Mouse (Mus musculus) monocyte, adult 5-6 weeks (primary cell): ENCODE measurements around the gene Il17rd. TPM values are rescaled to one million over a fixed set of nuclear protein-coding genes. Genes with fewer than 3 reads are reported as not detected.

ENCODE experiments used
- ATAC-seq: fragments of 153-309, 156-312 bp; replicated peaks from 2 replicates; pipeline ENCODE4 v1.8.0; 2017; ENCODE audit warnings: mild to moderate bottlenecking; ENCODE audit not compliant: low TSS enrichment, insufficient number of reproducible peaks, severe bottlenecking, poor library complexity, low FRiP score
- total RNA-seq: library from RNA; stranded (forward); fragments of 200-1000, 200-491, 200-594 nt; gene quantifications from 3 replicates; pipeline ENCODE4 v1.2.3, GENCODE M21; 2017

The Il17rd gene
- 0.29 to 1.1 TPM (median 0.49 TPM) in 3 replicates for total RNA-seq

DNA sequence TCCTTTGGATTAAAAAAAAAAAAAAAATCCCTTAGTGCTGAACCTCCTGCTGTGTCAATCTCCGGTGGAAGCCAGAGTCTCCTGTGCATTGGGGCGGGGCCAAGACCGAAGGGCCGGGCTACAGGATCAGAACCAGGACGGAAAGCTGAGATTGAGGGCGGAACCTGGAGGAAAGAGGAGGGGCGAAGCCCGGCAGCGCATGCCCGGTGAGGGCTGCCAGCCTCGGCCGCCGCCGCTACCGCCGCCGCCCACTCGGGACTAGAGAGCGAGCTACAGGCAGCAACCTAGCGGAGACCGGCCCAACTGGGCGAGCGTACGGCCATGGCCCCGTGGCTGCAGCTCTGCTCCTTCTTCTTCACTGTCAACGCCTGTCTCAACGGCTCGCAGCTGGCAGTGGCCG lies at the start of gene Il17rd:
Il17rd (plus strand) TSS at position 159 of the 400 bp plus-strand sequence.
- peak; percentile 82 for ATAC-seq

DNA sequence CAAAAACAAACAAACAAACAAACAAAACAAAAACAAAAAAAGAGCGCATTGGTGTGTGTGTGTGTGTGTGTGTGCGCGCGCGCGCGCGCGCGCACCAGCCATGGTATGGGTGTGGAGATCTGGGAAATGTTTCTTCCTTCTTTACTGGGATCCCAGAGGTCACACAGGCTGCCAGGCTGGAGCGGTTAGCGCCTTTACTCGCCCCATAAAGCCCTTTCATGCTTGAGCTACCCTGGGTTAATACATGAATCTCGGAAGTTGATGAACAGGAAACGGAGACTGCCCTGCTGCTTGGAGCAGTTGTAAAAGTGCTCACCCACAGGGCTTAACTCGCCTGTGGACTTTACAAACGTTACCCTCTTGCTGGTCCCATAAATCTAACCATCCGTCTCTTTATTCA lies 47.1 kb upstream of the Il17rd start:
- ATAC-seq: no peak

DNA sequence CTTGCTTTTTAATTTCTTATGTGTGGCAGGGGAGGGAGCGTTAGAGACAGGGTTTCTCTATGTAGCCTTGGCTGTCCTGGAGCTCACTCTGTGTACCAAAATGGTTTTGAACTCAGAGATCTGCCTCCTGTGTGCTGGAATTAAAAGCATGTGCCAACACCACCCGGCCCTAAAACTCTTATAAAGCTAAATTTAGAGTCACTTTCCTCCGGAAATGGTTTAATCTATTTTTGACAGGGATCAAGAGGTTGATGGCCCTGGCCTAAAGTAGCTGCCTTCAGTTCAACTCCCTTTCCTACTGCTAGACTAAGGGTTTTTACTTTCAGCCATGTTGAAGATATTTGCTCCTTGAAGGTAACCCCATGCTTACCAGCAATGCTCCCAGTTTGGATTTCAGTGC lies 45.3 kb upstream of the Il17rd start:
- ATAC-seq: no peak

DNA sequence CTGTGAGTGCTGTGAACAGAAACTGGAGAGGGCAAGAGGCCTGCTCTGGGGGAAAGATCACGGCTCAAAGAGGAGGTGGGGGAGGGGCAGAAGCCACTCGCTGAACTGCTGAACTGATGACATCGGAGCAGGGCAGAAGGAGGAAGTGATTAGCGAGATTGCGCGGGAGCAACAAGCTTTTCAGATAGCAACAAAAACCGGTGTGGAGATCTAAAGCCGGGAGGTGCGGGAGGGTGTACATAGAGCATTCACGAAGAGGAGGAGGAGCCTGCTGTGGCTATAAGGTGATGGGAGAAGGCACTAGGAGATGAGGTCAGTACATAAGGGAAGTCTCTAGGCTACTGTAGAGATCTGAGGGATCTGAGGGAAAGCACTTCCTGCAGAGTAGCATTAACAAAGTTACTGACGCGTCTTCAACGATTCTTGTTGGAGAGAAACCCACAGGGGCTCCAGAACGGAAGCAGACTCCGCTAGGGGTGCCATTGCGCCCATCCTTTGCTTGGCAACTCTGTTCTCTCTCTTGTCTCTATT lies 44.5 kb upstream of the Il17rd start, which contains the start of gene Hesx1:
Hesx1 (plus strand) TSS at position 206 of the 531 bp plus-strand sequence.
- peak; percentile 79 for ATAC-seq

DNA sequence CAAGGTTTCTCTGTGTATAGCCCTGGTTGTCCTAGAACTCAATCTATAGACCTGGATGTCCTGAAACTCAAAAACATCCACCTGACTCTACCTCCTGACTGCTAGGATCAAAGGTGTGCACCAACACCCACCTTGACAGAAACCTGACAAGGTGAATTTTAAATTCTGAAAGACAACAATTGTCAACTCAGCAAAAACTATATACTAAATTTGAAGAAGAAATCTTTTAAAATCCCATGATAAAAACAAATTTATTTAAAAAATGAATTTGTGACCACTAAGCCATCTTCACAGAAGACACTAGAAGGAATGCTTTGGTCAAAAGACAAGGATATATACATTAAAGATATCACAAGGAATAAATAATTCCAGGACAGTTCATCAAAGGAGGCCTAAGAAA lies 42.5 kb upstream of the Il17rd start:
- no peak for ATAC-seq

DNA sequence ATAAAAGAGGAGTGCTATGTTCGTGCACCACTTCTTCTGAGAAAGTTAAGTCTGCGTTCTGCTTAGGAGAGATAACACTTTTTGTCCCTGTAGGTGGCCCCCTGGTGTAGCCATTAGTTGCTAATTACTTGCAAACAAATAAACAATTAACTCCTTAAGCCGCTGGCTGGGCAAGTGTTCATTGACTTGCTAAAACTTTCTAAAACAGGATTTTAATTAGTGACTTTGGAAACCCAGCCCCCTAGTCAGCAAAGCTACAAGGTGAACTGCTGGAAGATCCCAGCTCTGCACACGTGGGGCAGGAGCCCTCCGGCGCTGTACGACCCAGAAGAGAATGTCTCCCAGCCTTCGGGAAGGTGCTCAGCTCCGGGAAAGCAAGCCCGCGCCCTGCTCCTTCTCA lies 38.4 kb upstream of the Il17rd start:
- ATAC-seq: no peak

DNA sequence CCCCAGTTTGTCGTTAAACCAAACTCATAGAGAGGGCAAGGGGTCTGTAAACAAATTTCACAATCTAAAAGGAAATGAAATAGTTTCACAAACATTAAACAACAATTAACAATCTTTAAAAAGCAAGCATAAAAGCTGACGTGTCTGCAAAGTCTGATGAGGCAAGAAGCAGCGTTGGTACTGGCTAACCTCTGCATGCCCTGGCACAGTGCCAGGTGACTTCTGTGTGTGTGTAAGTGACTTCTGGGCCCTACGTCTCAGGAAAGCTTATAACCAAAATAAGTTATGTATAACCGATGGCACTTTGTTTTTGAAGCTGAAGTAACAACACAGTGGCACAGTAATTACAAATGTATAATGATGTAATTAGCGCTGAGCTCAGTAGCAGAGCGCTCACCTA lies 33.8 kb upstream of the Il17rd start:
- no peak for ATAC-seq

DNA sequence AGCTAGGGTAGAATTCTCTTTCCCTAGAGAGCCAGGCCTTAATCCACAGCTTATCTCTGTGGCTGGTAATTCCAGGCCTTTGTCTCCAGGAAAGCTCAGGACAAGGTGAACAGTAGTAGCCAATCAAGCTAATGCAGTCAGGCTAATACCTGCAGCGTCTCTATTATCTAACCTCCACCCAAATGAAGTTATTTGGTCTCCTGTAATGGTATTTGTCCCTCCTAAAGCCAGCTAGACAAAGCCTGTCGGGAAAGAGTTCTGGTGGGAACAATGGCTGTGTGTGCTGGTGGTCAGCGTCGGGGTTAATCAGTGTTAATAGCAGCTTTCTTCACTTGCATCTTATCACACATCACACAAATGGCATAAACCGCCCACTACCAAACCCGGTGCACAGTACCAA lies 32.8 kb upstream of the Il17rd start:
- ATAC-seq: no peak

DNA sequence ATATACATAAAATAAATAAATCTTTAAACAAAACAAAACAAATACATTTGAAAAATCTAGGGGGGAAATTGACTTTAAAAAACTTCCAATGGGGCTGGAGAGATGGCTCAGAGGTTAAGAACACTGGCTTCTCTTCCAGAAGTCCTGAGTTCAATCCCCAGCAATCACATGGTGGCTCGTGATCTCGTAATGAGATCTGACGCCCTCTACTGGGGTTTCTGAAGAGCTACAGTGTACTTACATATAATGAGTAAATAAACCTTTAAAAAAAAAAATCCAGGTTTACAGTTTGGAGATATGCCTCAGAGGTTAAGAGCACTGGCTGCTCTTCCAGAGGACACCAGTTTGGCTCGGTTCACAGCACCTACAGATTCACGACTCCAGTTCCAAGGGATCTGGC lies 27.2 kb upstream of the Il17rd start:
- no peak for ATAC-seq

DNA sequence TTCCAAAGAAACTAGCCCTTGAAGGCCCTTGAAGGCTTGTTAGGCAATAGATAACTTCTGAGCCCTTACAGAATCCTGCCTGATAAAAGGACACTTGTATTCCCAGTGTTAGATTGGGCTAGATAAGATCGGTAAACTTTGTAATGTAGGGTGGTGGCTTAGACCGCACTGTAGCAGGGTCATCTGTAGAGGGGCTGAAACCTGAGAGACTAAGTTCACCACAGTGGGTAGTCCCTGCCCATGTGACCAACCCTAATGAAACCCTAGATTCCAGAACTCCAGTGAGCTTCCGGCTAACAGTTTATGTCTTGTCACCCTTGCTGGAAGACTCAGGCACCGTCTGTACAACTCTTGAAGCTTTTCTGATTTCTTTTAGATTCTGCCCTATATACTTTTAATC lies 25.1 kb upstream of the Il17rd start:
- no peak for ATAC-seq

DNA sequence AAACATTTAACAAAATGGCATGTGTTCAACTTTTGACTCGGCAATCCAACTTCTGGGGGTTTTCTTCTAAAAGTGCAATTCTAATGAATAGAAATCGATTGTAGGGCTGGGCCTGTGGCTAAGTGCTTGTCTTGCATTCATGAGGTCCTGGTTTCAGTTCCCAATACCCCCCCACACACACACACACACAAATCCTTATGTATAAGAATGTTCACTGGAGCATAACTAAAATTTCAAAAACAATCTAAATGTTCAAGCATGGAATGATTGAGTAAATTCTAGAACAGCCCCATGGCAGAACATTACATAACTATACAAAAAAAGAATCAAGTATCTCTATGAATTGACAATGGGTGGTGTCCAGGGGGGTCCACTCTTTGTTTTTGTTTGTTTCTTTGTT lies 20.8 kb upstream of the Il17rd start:
- ATAC-seq: no peak

DNA sequence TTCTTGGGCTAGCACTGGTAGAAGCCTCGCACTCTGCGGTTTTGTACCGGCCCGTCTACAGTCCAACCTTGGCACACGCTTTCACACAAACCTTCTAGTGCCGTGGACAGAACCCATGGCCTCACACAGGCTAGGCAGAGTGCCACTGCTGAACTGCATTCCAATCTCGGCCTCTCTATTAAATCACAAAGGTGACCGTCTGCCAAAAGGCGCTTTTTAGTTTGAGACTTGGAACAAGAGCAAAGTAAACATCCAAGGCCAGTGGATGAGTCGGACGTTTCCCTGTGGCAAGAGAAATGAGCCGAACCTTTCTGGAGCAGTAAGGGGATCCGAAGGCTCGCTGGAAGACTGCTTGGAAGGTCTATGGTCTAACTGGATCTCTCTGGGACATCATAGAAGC lies 18.9 kb upstream of the Il17rd start:
- no peak for ATAC-seq

DNA sequence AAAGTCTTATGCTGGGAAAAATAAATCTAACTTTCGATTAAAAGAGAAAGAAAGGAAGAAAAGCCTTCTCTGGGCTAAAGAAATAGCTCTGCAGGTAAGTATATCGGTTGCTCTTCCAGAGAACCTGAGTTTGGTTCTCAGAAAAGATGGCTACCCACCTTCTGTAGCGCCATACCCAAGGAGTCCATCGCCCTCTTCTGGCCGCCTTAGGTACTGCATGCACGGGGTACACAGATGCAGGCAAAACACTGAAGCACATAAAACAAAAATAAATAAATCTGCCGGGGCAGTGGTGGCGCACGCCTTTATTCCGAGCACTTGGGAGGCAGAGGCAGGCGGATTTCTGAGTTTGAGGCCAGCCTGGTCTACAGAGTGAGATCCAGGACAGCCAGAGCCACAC lies 15.9 kb upstream of the Il17rd start:
- ATAC-seq: peak; percentile 76

DNA sequence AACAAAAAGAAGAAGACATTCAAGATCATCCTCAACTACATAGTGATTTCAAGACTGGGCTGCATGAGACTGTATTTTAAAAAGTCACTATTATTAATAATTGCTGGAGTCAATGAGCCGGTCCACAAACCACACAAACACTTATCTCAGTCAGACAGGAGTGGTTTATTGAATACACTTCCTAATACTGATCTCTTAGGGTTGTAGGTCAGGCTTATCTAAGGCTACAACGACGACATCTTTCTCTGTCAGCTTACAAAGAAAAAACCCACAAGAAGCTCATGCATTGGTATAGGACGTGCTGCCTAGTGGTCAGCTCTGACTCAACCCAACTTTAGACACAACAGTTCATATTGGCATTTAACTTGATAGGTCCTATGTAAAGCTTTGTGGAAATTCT lies 14.1 kb upstream of the Il17rd start:
- ATAC-seq: no peak

DNA sequence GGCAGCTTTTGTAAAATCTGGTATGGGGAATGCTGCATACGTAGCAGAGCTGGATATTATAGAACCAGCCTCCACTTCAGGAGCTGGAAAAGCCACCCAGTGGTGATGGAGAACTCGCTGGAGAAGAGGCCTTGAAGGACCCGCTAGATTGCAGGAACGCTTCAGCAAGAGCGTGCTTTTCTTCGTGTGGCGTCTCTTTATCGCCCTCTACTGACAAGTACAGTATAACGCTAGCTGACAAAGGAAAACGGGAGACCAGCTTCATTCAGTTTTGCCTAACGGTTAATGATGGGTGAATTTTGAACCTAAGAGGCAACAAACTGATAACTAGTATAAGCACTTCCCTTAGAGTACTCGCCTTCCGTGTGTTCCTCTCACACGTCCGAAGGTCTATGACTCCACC lies 9.0 kb upstream of the Il17rd start:
- ATAC-seq: peak; percentile 78; the same call in 1 of the 2 replicates

DNA sequence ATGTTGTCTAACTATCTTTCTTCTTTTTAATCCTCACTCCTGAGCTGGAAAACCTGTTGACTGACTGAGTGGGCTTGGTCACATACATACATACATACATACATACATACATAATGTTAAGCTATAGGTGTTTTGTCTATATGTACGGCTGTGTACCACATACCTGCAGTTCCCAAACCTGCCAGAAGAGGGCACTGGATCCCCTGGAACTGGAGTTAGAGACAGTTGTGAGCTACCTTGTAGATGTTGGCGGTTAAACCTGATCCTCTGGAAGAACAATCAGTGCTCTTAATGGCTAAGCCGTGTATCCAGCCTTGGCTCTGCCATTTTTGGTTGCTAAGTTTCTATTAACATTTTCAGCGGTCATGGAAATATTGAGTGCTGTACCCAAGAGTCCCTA lies 7.6 kb upstream of the Il17rd start:
- ATAC-seq: 0 out of 2 replicates have a peak, but pooled peaks have one; percentile 56

DNA sequence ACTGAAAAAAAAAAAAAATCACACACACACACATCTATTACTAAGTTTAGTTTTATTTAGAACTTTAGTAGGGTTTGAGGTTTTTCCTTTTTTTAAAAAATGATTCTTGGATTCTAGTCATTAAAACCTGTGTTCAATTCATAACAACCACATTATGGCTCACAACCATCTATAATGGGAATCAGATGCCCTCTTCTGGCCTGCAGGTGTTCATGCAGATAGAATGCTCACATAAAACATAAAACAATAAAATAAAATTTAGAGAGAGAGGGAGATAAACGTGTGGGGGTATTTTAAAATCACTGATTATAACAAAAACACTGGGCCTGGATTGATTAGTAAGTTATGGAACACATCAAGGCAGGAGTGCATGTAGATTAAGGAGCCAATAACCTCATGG lies 1.2 kb upstream of the Il17rd start:
- ATAC-seq: no peak

DNA sequence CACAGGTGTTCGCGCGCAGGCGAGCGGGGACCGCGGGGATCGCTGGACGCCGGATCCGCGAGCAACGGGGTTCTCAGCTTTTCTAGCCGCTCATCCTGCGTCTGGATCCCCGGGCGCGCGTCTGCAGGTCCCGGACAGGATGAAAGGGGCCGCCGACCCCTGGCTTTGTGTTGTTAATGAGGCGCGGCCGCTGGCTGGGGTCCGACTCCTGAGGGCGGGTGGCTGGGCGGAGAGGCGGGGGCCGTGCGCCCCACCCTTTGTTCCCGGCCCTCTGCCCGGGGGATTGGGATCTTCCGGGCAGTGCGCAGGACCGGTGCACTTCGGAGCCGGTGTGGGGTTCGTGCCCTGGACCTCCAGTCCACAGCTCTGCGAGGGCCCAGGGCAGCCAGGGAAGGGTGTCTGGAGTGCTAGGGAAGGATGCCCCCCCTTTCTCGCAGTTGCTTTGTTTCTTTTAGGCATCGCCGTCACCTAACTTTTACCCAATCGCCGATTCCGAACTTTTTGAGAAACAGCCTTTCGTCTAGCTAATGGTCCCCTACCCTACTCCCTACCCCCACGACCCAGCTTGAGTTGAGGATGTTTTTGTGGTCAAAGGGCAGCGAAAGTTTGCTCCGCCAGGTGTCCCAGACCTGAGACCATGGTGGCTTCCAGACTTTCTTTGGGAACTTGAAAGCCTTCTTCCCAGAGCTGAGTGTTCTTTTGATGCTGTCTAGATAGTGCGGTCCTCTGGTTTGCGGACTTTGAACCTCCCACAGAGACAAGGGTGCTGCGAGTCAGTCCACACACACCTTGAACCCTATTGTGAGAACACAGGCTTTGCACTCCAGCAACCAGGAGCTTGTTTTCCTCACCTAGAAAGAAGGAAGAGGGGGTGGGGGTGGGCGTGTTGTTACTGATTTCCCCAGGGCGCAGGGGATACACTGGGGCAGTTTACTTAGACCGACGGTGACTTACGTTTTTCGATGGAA lies 824 bp downstream of the Il17rd start:
- ATAC-seq: no peak

DNA sequence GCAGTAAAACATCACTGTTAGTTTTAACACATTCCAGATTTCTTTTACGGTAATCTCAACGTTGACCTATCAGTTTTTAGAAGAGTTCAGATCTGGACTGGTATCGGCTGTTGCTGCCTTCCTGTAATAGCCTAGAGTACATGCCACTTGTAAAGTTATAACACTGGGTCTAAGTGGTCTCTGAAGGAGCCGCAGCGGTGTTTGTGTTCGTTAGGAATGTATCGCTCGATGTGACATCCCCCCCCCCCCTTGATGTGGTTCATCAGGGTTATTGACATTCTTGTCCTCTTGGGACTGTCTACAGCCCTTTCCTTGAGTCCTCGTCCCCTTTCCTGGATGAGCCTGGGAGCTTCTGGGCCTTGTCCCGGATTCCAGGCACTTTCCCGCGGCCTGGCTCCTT lies 1.7 kb downstream of the Il17rd start:
- no peak for ATAC-seq
